Mouse (Mus musculus) heart, postnatal 0 days (tissue): ENCODE data around the gene Rfc4. TPM values are rescaled to one million over a fixed set of nuclear protein-coding genes. Genes with fewer than 3 reads are reported as not detected.
"Not testable (repeated sequence)": the region's sequence is repeated elsewhere in the genome, so short reads cannot be mapped to it uniquely, and the experiment has no call there.

Source experiments
- ATAC-seq: fragments of 200-750 bp; cut with Nextera tagmentation; 2 replicates; pipeline ENCODE4 v1.8.0; 2017; ENCODE audit warnings: low read depth, moderate number of reproducible peaks, moderate library complexity; ENCODE audit not compliant: insufficient read depth
- DNase-seq: peaks from one replicate; pipeline ENCODE4 v3.0.0-alpha.2; 2016; ENCODE audit warnings: low spot score
- H3K27ac ChIP-seq: fragments of 300-500 bp; sonication (generic); 2 replicates; pipeline ENCODE4 v1.5.1; 2014; ENCODE audit warnings: low read depth, mild to moderate bottlenecking
- H3K27me3 ChIP-seq: fragments of 300-500 bp; sonication (generic); 2 replicates; pipeline ENCODE4 v1.6.1; 2014; ENCODE audit warnings: low read length, mixed read lengths; ENCODE audit not compliant: control insufficient read depth, insufficient read depth
- H3K36me3 ChIP-seq: fragments of 300-500 bp; sonication (generic); replicated peaks from 2 replicates; pipeline ENCODE4 v1.6.1; 2014; ENCODE audit warnings: low read length, mixed read lengths; ENCODE audit not compliant: control insufficient read depth, insufficient read depth
- H3K4me1 ChIP-seq: fragments of 300-500 bp; sonication (generic); 2 replicates; pipeline ENCODE4 v1.6.1; 2014; ENCODE audit warnings: antibody characterized with exemption; ENCODE audit not compliant: control insufficient read depth, insufficient read depth
- H3K4me2 ChIP-seq: fragments of 300-500 bp; sonication (generic); 2 replicates; pipeline ENCODE4 v1.6.1; 2014; ENCODE audit warnings: low read depth, mild to moderate bottlenecking, low read length, moderate library complexity
- H3K4me3 ChIP-seq: fragments of 300-500 bp; sonication (generic); 2 replicates; pipeline ENCODE4 v1.5.1; 2014; ENCODE audit warnings: low read depth, low read length
- H3K9ac ChIP-seq: fragments of 300-500 bp; sonication (generic); replicated peaks from 2 replicates; pipeline ENCODE4 v1.6.1; 2014; ENCODE audit warnings: low read depth, low read length, mixed read lengths
- H3K9me3 ChIP-seq: fragments of 300-500 bp; sonication (generic); replicated peaks from 2 replicates; pipeline ENCODE4 v1.6.1; 2016; ENCODE audit warnings: low read length; ENCODE audit not compliant: control insufficient read depth
- CTCF ChIP-seq: IDR thresholded peaks from 2 replicates; pipeline ENCODE4 v1.5.1; 2016; ENCODE audit warnings: antibody characterized with exemption, control low read depth, low read depth
- EP300 ChIP-seq: IDR thresholded peaks from 2 replicates; pipeline ENCODE4 v1.6.1; 2016; ENCODE audit warnings: antibody characterized with exemption, low read depth
- WGBS: fragments of 180-500 bp; shearing (Covaris S2); extraction: QIAGEN DNeasy Blood & Tissue Kit; methylation state at CpG from one replicate; pipeline ENCODE4 v1.1.7; 2014; 5-methylcytosine and 5-hydroxymethylcytosine counted together
- polyA plus RNA-seq: library from polyadenylated mRNA; unstranded; fragments of >200 nt; fragmentation: Nextera tagmentation; extraction: Ambion mirVana; gene quantifications from 2 replicates; pipeline ENCODE4 v1.2.1, GENCODE M21; 2015
- total RNA-seq: library from RNA; depleted of rRNA; stranded (reverse); fragments of >200 nt; gene quantifications from 2 replicates; pipeline ENCODE4 v1.2.3, GENCODE M21; 2014; ENCODE audit warnings: low replicate concordance

Gene Rfc4
- total and polyA plus RNA-seq, 2 experiments from 2014 or later: 16.8 to 38.1 TPM

GRCm38 (mm10) chr16:23094136-23094535, 33.4 kb downstream of the Rfc4 start:
- WGBS: 77% methylated on average over 6 of the region's 6 CpGs

DNA sequence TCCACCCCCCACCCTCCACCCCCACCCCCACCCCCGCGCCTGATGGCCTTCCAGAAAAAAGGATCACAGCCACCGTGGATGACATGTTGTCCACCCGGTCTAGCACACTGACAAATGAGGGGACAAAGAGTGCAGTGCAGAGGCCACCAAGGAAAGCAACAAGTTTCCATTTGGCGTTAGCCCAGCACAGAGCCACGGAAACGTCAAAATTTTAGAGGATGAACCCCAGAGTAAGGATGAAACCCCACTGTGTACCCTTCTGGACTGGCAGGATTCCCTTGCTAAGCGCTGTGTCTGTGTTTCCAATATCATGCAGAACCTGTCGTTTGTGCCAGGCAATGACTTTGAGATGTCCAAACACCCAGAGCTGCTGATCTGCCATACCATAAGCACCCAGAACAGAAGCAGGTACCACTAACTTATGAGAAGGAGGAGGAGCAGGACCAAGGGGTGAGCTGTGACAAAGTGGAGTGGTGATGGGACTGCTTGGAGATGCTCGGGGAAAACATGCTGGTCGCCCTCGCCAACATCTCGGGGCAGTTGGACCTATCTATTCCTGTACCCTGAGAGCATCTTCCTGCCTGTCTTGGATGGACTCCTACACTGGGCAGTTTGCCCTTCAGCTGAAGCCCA, 34.1 kb downstream of the Rfc4 start:
- ATAC-seq (no peak), DNase-seq (no peak)
- no peak overlapping the region for H3K4me2 ChIP-seq
- H3K27ac ChIP-seq: no peak overlapping the region
- 73% methylated on average over 13 of the region's 13 CpGs for WGBS
- TF ChIP-seq EP300 (no peak), CTCF (no peak)
- H3K36me3 ChIP-seq: no peaks in the 10 kb centered on the region
- H3K4me1 ChIP-seq: no peaks in the 10 kb centered on the region
- no peak overlapping the region for H3K9ac ChIP-seq
- H3K4me3 ChIP-seq: no peak overlapping the region
- H3K27me3 ChIP-seq: no peaks in the 10 kb centered on the region
- no peaks in the 10 kb centered on the region for H3K9me3 ChIP-seq

More at GRCm38 (mm10) chr16:23094136-23094535, 33.4 kb downstream of the Rfc4 start:
- DNase-seq: no peak
- no peak for TF ChIP-seq CTCF
- no peak for TF ChIP-seq EP300
- H3K36me3 ChIP-seq: no peaks in the 10 kb centered on the region
- no peaks in the 10 kb centered on the region for H3K9me3 ChIP-seq
- no peak overlapping the region for H3K27ac ChIP-seq
- ATAC-seq: no peak
- no peaks in the 10 kb centered on the region for H3K4me1 ChIP-seq
- no peak overlapping the region for H3K4me3 ChIP-seq
- H3K4me2 ChIP-seq: no peak overlapping the region
- H3K27me3 ChIP-seq: no peaks in the 10 kb centered on the region
- H3K9ac ChIP-seq: no peak overlapping the region

GRCm38 (mm10) chr16:23091345-23091744, 36.2 kb downstream of the Rfc4 start:
- H3K4me2 ChIP-seq, H3K4me1 ChIP-seq, H3K9me3 ChIP-seq, H3K4me3 ChIP-seq, DNase-seq, H3K9ac ChIP-seq, H3K27me3 ChIP-seq, H3K36me3 ChIP-seq, H3K27ac ChIP-seq, ATAC-seq: not testable (repeated sequence)

DNA sequence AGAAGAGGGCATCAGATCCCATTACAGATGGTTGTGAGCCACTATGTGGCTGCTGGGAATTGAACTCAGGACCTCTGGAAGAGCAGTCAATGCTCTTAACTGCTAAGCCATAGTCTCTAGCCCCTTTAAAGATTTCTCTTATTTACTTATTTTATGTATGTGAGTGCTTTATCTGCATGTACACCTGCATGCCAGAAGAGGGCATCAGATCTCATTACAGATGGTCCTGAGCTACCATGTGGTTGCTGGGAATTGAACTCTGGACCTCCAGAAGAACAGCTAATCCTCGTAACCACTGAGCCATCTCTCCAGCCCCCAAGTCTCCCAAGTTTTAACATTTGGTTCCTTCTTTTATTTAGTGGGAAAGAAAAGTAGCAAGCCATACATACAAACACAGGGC, 39.0 kb downstream of the Rfc4 start:
- not testable (repeated sequence) for ATAC-seq, H3K9ac ChIP-seq, H3K36me3 ChIP-seq, H3K4me3 ChIP-seq, H3K4me2 ChIP-seq, H3K4me1 ChIP-seq, H3K9me3 ChIP-seq, H3K27me3 ChIP-seq, H3K27ac ChIP-seq, DNase-seq
- 87% methylated on average over 1 of the region's 1 CpGs for WGBS
- 0 out of 2 replicates have a peak, but pooled peaks have one; percentile 7 for TF ChIP-seq CTCF

DNA sequence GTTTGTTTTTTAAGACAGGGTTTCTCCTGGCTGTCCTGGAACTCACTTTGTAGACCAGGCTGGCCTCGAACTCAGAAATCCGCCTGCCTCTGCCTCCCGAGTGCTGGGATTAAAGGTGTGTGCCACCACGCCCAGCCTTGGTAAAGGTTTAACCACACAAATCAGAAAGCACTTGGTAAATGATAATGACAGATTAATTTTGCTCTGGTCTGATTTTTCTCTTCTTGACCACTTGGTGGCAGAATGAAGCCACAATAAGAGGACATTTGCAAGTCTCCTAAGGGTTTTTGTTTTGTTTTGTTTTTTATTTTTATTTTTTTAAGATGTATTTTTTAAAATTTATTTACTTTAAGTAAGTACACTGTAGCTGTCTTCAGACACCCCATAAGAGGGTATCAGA, 39.8 kb downstream of the Rfc4 start:
- not testable (repeated sequence) for H3K27ac ChIP-seq, H3K9me3 ChIP-seq, H3K4me1 ChIP-seq, H3K27me3 ChIP-seq, H3K9ac ChIP-seq, H3K4me3 ChIP-seq, H3K36me3 ChIP-seq, ATAC-seq, H3K4me2 ChIP-seq
- DNase-seq: peak; percentile 59
- TF ChIP-seq CTCF: peak; percentile 61
- 38% methylated on average over 4 of the region's 4 CpGs for WGBS

GRCm38 (mm10) chr16:23087159-23087558, 40.4 kb downstream of the Rfc4 start:
- H3K36me3 ChIP-seq, ATAC-seq, H3K27ac ChIP-seq, H3K4me3 ChIP-seq, H3K4me2 ChIP-seq, H3K27me3 ChIP-seq, H3K9ac ChIP-seq, DNase-seq, H3K4me1 ChIP-seq, H3K9me3 ChIP-seq: not testable (repeated sequence)
- WGBS: 54% methylated on average over 8 of the region's 8 CpGs

- ATAC-seq, H3K27ac ChIP-seq, DNase-seq, H3K36me3 ChIP-seq, H3K27me3 ChIP-seq, H3K4me1 ChIP-seq, H3K9ac ChIP-seq, H3K4me2 ChIP-seq, H3K9me3 ChIP-seq, H3K4me3 ChIP-seq: not testable (repeated sequence)
- 74% methylated on average over 6 of the region's 6 CpGs for WGBS
Observed at GRCm38 (mm10) chr16:23077516-23077915, 50.0 kb downstream of the Rfc4 start.
